8 mouse cellular contexts compared by ENCODE assay signal in the genomic region with DNA sequence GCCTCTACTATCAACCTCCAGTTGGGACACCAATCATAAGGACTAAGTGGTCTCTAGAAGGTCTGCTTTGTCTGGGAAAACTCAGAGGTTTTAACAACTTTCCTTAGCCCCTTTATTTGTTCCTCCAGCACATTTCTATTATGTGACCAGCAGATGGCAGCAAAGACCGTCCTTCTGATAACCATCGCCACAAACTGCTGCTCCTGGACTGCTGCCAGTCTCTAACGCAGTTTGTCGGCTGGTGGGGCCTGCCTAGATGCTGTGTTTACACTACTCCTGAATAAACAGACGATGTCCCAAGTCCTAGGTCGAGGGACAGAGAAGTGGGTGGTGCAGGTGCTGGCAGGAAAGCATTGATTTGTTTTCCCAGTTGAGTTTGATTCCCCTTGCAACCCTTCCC. TPM values are rescaled to one million over a fixed set of nuclear protein-coding genes. Genes with fewer than 3 reads are reported as not detected.
A peak's percentile ranks its signal among the peaks of the same experiment; 100 is the strongest.
DNase-seq lines count a peak whose midpoint lies in the region; ATAC-seq lines count a peak whose summit lies in the region.

No protein-coding gene starts in this region.

- H3K4me1 ChIP-seq in kidney, embryonic 14.5 days (ENCODE audit: control insufficient read depth, insufficient read depth, low read length), result no peaks in the 10 kb centered on the region
- no peaks in the 10 kb centered on the region for H3K4me1 ChIP-seq in embryonic facial prominence, embryonic 14.5 days (ENCODE audit: control insufficient read depth, insufficient read depth, low read length)
- H3K4me1 ChIP-seq in hindbrain, embryonic 14.5 days (replicated peaks; ENCODE audit: control insufficient read depth, insufficient read depth, low read length), result no peaks in the 10 kb centered on the region
- no peaks in the 10 kb centered on the region for H3K4me1 ChIP-seq in midbrain, embryonic 11.5 days (ENCODE audit: control insufficient read depth, insufficient read depth, low read length)

- H3K27ac ChIP-seq in kidney, embryonic 14.5 days (ENCODE audit: low read depth, low read length), result no peak overlapping the region
- no peak overlapping the region for H3K27ac ChIP-seq in embryonic facial prominence, embryonic 14.5 days (replicated peaks; ENCODE audit: low read depth, low read length)
- H3K27ac ChIP-seq in hindbrain, embryonic 14.5 days, result no peak overlapping the region
- no peak overlapping the region for H3K27ac ChIP-seq in midbrain, embryonic 11.5 days (ENCODE audit: low read depth, low read length)

- H3K9ac ChIP-seq in kidney, embryonic 14.5 days (ENCODE audit: low read depth, low read length), result no peak overlapping the region
- H3K9ac ChIP-seq in embryonic facial prominence, embryonic 14.5 days (ENCODE audit: low read depth, low read length), result no peak overlapping the region
- no peak overlapping the region for H3K9ac ChIP-seq in hindbrain, embryonic 14.5 days
- H3K9ac ChIP-seq in midbrain, embryonic 11.5 days (ENCODE audit: low read length), result no peak overlapping the region

- no peak overlapping the region for H3K4me2 ChIP-seq in kidney, embryonic 14.5 days (replicated peaks; ENCODE audit: low read depth, low read length)
- no peak overlapping the region for H3K4me2 ChIP-seq in embryonic facial prominence, embryonic 14.5 days (ENCODE audit: low read depth, low read length)
- H3K4me2 ChIP-seq in hindbrain, embryonic 14.5 days (replicated peaks), result no peak overlapping the region
- H3K4me2 ChIP-seq in midbrain, embryonic 11.5 days, result no peak overlapping the region

- no peaks in the 10 kb centered on the region for H3K36me3 ChIP-seq in kidney, embryonic 14.5 days (ENCODE audit: control insufficient read depth, insufficient read depth, low read length)
- H3K36me3 ChIP-seq in embryonic facial prominence, embryonic 14.5 days (ENCODE audit: control insufficient read depth, insufficient read depth, low read length), result no peaks in the 10 kb centered on the region
- H3K36me3 ChIP-seq in hindbrain, embryonic 14.5 days (replicated peaks; ENCODE audit: control insufficient read depth, insufficient read depth), result no peaks in the 10 kb centered on the region
- H3K36me3 ChIP-seq in midbrain, embryonic 11.5 days (ENCODE audit: control insufficient read depth, insufficient read depth, low read length), result no peaks in the 10 kb centered on the region

- no peaks in the 10 kb centered on the region for H3K27me3 ChIP-seq in kidney, embryonic 14.5 days (ENCODE audit: control insufficient read depth, insufficient read depth, low read length)
- H3K27me3 ChIP-seq in embryonic facial prominence, embryonic 14.5 days (replicated peaks; ENCODE audit: control insufficient read depth, insufficient read depth, low read length), result peaks cover 13% of the 10 kb centered on the region; the same call in 1 of the 2 replicates
- H3K27me3 ChIP-seq in hindbrain, embryonic 14.5 days (ENCODE audit: control insufficient read depth, insufficient read depth, low read length), result peaks cover 5% of the 10 kb centered on the region; the same call in 1 of the 2 replicates
- no peaks in the 10 kb centered on the region for H3K27me3 ChIP-seq in midbrain, embryonic 11.5 days (ENCODE audit: control insufficient read depth, insufficient read depth, low read length)

- H3K4me3 ChIP-seq in kidney, embryonic 14.5 days (ENCODE audit: low read length), result no peak overlapping the region
- no peak overlapping the region for H3K4me3 ChIP-seq in embryonic facial prominence, embryonic 14.5 days (ENCODE audit: low read depth, low read length)
- no peak overlapping the region for H3K4me3 ChIP-seq in hindbrain, embryonic 14.5 days (replicated peaks; ENCODE audit: low read length)
- no peak overlapping the region for H3K4me3 ChIP-seq in midbrain, embryonic 11.5 days (ENCODE audit: low read depth, low read length)

- peak; percentile 61 for DNase-seq in kidney, adult 18-20 months
- peak; percentile 60 for DNase-seq in adrenal gland, postnatal 25 days
- DNase-seq in embryonic facial prominence, embryonic 14.5 days (ENCODE audit: low spot score), result peak; percentile 86
- peak; percentile 92 for DNase-seq in hindbrain, embryonic 14.5 days (ENCODE audit: low spot score)
- DNase-seq in left cerebral cortex, postnatal 25 days (ENCODE audit: low spot score in 2 of 2), result peak; percentile 69 to 75
- DNase-seq in midbrain, embryonic 11.5 days (ENCODE audit: low spot score, missing footprints), result peak; percentile 94
- peak; percentile 14 to 40 for DNase-seq in spleen, postnatal 36 days (ENCODE audit: low spot score in 2 of 2)

- 0% methylated on average over 6 of the region's 6 CpGs for WGBS in kidney, embryonic 14.5 days
- WGBS in embryonic facial prominence, embryonic 14.5 days, result 0% methylated on average over 6 of the region's 6 CpGs
- WGBS in hindbrain, embryonic 14.5 days, result 0% methylated on average over 6 of the region's 6 CpGs
- WGBS in midbrain, embryonic 11.5 days, result 4% methylated on average over 6 of the region's 6 CpGs

- intact Hi-C loops in left cerebral cortex, postnatal 25 days (cut with DNase I), result loop anchor here (5.0 kb wide), 1 partner anchor 461 kb away; no protein-coding TSS in a partner anchor

- no peak for ATAC-seq in kidney, embryonic 14.5 days (ENCODE audit: low FRiP score, low TSS enrichment)
- ATAC-seq in embryonic facial prominence, embryonic 14.5 days (ENCODE audit: low read depth), result no peak
- ATAC-seq in hindbrain, embryonic 14.5 days (ENCODE audit: low FRiP score), result no peak
- peak; percentile 45; the same call in 1 of the 2 replicates for ATAC-seq in midbrain, embryonic 11.5 days (ENCODE audit: low FRiP score)

- no peaks in the 10 kb centered on the region for H3K9me3 ChIP-seq in kidney, embryonic 14.5 days (ENCODE audit: control insufficient read depth, low read length)
- H3K9me3 ChIP-seq in embryonic facial prominence, embryonic 14.5 days (ENCODE audit: control insufficient read depth, low read length), result no peaks in the 10 kb centered on the region
- no peaks in the 10 kb centered on the region for H3K9me3 ChIP-seq in hindbrain, embryonic 14.5 days (ENCODE audit: control insufficient read depth, low read length)
- H3K9me3 ChIP-seq in midbrain, embryonic 11.5 days (ENCODE audit: control insufficient read depth, low read length), result no peaks in the 10 kb centered on the region

RNA-seq across cellular contexts. Expression of a gene that starts 18.2 kb away (rescaled TPM):
- polyA plus RNA-seq in kidney, embryonic 14.5 days (2014; fragmentation: Nextera tagmentation; extraction: Ambion mirVana), result not detected in 2 replicates
- total RNA-seq in adrenal gland, postnatal 25 days (2021), result not detected in 2 replicates
- polyA plus RNA-seq in embryonic facial prominence, embryonic 14.5 days (2014; fragmentation: Nextera tagmentation; extraction: Ambion mirVana), result not detected in 2 replicates
- polyA plus RNA-seq in hindbrain, embryonic 14.5 days (2014; fragmentation: Nextera tagmentation; extraction: Ambion mirVana), result 0.68 and 0.86 TPM in 2 replicates
- total RNA-seq in left cerebral cortex, postnatal 25 days (2021), result 1 to 10 TPM; 2.7 to 3.4 TPM
- polyA plus RNA-seq in midbrain, embryonic 11.5 days (2014; fragmentation: Nextera tagmentation; extraction: Ambion mirVana), result not detected in 2 replicates

Comparison
In these comparisons a context has a peak if more than half of its experiments do, and no peak if none do; other contexts are left out.
1. DNase-seq: peak in every context shown above with its lines; median percentile 94 in midbrain, embryonic 11.5 days; 92 in hindbrain, embryonic 14.5 days; 86 in embryonic facial prominence, embryonic 14.5 days; 72 in left cerebral cortex, postnatal 25 days; 61 in kidney, adult 18-20 months; 60 in adrenal gland, postnatal 25 days; 27 in spleen, postnatal 36 days.